Mouse (Mus musculus) hindlimb bud, embryonic 11.5 days (tissue): ENCODE measurements around the gene 1700001P01Rik.
"Not testable (repeated sequence)": the region's sequence is repeated elsewhere in the genome, so short reads cannot be mapped to it uniquely, and the experiment has no call there.

Experiments used
- DNase-seq: peaks from one replicate; pipeline ENCODE4 v3.0.0-alpha.2; 2012; ENCODE audit warnings: low read depth, low spot score; ENCODE audit errors: extremely low spot score

Gene 1700001P01Rik

DNA sequence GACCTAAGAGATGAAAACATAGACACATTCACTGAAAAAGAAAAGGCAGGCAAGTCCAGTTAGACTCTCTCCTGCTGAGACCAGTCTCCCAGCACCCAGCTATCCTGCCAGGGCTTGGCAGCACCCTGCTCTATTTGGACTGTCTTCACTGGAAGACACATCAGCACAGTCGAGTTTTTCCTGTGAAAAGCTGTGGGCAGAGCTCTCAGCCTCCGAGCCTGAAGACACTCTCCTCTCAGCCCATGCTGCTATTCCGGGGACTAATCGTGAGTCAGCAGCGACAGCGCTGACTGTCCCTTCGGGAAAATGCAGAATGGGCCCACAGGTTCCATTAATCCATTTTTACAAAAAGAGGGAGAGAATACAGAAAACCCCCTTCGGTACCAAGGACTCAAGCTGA, 22.4 kb downstream of the 1700001P01Rik start:
- DNase-seq, result no peak

DNA sequence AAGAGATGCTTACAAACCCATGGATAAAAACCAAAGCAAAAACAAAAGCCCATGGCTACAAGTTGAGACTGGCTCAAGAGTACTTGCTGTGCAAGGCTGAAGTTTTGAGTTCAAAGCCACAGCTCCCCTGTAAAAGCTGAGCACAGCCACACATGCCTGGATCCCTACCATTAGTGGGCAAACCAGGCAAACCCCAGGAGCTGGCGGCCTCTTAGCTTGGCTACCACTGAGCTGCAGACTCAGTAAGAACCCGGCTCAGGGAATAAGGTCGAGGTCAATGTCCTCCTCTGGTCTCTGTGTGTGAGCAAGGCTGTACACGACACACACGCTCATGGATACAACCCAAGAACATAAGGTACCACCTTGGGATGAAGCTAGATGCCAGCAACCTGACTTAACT, 27.2 kb downstream of the 1700001P01Rik start:
- no peak for DNase-seq

DNA sequence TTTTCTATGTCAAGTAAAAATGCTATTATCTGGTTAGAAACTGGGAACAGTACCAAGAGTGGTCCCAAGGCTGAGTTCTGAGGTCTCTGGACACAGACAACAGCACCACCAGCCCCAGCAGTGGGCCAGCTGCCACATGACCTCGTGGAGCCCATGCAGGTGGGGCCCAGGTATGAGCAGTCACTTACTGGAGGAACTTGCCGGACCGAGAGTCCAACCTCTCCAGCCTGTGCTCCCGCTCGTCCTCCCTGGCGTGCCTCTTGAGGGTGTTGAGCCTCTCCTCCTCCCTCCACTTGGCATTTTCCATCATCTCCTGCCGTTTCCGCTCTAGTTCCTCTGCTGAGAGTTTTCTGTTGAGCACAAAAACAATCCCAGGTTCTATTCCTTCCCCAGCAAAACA, 27.9 kb downstream of the 1700001P01Rik start:
- DNase-seq, result no peak

DNA sequence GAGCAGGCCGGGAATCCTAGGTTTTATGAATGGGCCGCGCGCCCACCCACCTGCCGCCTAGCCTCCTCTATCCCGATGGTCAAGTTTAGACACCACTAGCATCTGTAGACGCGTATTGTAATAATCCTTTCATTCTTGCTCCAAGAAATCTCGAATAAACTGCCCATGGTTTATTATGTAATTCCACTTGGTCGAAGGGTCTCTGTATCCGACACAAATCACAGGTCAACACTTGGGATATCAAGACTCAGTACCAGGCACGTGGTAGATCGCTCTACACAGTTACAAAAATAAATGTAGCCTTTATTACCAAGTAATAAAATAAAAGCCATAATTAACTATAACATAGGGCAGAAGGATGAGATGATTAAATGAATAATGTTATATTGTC, 30.4 kb downstream of the 1700001P01Rik start:
- no peak for DNase-seq

DNA sequence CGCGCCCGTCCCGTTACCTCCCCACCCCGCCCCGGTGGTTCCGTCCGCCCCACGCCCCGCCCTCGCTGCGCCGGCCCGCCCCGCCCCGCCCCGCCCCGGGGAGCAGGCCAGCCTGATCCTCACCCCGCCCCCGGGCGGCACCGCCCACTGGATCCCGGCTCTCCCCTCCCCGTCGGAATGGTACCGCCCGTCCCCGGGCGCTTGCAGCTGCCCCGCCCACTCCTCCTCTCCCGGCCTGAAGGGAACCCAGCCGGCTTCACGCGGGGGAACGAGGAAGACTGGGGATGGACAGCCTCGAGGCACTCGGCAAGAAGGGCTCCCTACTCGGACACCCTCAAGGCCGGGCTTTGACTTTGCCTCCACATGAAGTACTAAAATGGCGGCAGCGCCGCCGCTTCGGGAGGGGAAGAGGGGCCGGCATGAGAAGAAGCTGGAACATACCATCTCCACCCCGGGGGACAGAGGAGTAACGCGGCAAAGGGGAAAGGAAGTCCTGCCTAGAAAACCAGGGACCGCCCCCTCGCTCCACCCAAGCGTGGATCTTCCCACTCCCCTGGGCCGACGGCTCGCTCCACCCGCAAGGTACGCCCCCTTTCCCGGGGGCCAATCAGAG, 30.9 kb downstream of the 1700001P01Rik start:
- peak; percentile 95 for DNase-seq

DNA sequence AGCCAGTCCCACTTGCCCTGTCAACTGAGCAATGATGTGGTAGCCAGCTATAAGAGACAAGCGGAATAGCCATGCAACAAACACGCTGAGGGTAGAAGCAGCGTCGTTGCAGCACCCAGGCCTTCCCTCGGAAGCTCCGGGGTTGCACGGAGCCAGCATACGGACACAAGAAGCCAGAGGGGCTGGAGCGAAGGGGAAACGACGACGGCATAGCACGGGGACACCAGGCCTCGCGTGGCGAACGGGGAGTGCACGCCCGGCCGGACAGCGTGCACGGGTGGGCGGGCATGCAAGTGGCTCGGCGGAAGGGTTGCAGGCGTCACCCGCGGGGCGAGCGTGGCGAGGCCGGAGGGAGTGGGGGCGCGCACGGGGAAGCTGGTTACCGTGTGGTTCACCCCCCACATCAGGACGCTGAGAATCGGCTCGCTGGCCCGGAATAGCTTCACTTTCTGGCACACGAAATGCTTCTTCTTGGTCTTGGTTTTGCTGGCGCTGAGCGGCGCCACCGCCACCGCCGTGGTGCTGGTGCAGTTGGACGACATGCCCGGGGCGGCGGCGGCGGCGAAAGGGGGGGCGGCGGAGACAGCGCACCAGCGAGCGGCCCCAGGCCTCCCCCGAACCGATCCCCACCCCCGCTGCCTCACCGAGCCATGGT, 31.5 kb downstream of the 1700001P01Rik start, which contains the start of gene Pip4k2b:
Gene Pip4k2b (minus strand): TSS at position 642 of the 655 bp plus-strand sequence.
- no peak for DNase-seq

DNA sequence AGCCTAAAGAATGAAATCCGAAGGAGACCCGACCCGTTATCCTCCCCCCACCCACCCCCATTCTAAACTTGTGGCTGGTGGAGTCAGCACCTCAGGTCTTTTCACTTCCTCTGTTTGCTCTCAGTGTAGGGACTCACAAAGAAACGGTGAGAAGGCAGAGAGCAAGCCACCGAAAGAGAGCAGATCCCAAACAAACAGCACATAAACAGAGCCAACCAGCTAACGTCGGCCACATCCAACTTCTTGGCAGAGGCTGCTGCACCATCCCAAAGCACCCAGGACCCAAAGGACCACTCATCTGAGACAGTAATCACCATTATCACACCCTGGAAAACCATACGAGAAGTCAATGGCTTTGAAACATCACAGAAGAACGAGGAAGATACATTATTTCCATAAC, 32.3 kb downstream of the 1700001P01Rik start:
- DNase-seq, result no peak

DNA sequence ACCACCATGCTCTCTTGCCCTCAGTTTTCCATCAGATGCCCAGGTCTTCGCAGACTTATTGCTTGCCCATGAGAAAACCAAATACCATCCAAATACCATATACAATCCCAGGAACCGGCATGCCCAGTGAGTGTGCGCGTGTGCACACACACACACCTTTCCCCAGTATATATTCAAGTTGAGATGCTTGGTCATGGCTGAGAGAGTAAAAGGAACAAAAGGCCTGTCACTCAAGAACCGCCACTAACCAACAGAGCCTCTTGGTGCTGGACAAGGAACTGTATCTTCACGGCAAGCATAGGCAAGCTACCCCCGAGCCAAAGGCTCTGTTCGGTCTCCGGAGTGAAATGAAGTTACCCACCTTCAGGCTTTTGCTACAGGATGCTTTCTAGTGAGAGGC, 33.1 kb downstream of the 1700001P01Rik start:
- DNase-seq, result no peak

DNA sequence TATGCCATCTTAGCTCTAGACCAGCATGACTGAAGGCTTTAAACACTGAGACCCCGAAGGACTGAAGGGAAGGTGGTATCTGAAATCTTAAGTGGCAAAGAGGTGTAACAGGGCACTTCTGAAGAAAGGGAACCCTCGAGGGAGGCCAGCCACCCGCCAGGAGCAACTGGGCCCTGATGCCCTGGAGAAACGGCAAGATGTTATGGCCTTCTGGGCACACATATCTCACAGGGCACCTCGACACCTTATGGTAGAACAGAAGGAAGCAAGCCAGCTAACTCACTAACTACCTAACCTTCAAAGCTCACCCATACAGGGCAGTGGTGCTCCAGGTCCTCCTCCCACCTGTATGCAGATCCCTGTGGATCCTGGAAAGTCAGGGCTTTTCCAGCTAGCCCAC, 33.6 kb downstream of the 1700001P01Rik start:
- DNase-seq, result no peak

DNA sequence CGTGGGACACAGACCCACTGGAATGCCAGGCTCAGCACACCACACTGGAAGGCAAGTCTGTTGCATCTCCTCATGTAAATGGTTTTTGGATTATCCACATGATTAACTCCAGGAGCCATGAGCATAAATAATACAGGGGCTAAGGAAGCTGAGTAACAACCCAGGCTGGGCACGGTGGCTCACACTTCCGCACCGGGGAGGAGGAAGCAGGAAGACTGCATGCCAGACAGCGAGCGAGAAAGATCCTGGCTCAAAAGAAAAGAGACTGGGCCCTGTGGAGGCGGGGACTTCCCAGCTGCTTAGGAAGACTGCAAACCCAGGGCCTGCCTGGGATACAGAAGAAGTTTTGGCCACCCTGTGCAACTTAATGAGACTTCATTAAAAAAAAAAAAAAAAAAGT, 35.5 kb downstream of the 1700001P01Rik start:
- no peak for DNase-seq

DNA sequence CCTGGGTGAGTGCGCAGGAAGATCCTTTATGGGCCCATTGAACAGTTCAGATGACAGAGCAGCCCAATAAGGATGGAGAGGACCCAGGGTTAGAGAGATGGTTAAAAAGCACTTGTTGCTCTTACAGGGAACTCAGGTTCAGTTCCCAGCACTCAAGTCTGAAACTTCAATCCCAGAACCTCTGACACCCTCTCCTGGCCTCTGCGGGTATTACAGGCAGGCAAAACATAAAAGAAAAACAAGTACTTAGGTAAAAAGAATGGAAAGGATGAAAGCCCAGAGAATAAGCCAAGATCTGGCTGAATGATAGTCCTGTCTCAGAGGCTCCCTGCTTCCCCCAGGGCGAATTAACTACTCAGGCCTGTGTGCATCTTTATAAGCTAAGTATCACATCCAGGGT, 36.6 kb downstream of the 1700001P01Rik start:
- no peak for DNase-seq

DNA sequence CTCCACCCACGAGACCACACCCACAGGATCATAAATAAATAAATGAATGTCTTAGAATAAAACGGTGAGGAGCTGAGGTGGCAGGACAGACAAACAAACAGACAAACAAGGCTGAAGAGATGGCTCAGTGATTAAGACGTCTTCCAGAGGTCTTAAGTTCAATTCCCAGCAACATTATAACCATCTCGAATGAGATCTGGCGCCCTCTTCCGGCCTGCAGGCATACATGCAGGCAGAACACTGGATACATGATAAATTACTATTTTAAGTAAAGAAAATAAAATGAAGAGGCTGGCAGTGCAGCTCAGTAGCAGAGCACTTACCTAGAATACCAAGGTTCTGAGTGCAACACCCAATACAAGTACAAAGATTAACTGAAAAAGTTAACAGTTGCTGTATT, 37.0 kb downstream of the 1700001P01Rik start:
- no peak for DNase-seq

DNA sequence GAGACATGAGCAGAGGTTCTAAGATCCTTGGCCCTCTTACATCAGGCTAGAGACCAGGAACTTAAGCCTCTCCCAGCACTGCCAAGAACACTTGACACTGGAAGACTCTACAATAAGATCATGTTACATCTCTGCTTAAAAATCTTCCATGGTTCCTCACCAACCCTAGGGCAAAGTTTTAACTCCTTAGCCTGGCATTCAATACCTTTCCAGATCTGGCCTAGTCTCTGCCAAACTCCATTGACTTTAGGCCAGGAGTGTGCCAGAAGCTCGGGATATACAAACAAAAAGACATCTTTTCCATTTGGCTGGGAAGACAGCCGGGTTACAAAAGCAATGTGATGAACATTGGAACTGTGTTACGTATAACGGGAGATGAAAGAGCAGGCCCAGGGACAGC, 38.1 kb downstream of the 1700001P01Rik start:
- no peak for DNase-seq

DNA sequence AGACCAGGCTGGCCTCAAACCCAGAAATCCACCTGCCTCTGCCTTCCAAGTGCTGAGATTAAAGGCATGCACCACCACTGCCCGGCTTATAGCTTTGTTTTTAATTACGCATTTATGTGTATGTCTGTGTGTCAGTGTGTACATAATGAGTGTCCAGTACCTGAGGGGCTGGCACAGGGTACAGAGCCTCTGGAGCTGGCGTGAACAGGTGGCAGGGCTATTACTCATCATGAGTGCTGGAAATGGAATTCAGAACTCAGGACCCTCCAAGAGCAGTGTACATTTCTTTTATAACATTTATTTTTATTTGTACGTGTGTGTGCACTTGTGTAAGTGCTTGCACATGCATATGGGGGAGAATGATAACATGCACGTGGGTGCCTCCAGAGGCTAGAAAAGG, 39.1 kb downstream of the 1700001P01Rik start:
- DNase-seq, result no peak

DNA sequence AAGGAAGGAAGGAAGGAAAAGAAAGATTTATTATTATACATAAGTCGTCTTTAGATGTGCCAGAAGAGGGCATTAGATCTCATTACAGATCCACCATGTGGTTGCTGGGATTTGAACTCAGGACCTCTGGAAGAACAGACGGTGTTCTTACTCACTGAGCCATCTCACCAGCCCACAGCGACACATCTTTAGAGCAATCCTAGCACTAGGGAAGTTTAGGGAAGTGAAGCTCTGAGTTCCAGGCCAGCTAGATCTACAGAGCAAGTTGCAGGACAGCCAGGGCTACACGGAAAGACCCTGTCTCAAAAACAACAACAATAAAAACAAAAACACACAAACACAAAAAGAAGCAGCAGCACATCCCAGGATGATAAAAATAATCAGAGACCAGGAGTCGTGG, 40.9 kb downstream of the 1700001P01Rik start:
- DNase-seq, result not testable (repeated sequence)

DNA sequence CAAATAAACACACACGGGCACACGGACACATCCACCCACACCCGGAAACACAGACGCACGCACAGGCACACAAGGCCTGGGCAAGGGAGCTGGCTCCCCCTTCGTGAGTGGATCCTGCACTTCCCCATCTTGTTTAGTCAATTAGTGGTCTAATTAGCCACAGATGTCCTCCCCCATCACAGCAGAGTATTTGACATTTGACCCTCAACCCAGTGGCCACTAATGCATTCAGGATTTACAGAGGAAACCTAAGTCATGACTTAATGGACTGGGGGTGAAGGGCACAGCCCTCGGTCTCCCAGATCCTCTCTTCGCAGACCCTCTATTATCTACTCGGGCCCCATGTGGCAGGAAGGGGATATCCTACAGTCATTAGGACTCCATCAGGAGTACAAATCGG, 42.0 kb downstream of the 1700001P01Rik start:
- DNase-seq, result peak; percentile 81

DNA sequence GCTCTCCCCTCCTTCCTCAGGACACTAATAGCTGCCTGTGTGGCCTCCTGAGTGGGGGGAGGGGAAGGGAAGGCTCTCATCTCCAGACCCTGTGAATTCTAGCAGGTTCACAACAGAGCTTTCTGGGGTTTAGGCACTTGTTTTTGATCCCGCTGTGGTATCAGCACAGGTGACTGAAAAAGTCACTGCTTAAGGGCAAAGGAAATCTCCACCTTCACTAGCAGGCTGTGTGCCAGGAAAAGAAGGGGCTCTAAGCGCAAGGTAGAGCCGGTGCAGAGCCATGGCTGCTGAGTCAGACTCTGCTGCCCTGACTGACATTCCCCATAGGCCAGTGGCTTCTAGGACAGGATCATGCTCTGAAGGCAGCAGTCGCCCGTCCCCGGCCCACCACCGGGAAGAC, 47.0 kb downstream of the 1700001P01Rik start:
- no peak for DNase-seq

DNA sequence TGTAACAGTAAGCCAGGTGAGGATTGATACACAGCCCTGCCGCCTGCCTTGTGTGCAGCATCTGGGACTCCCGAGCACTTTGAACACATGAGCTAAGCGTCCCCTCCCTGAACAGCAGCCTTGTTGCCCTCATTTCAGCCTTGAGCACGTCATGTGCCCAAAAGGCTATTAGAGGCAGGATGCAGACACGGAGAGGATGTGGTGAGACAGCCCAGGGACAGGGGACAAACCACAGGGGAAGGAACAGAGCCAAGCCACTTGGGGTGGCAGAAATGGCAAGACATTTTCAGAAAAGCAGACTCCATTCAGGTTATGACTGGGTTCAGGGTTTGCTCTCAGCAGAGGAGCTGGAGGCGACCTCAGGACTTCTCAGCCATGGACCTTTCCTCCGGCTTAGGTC, 47.4 kb downstream of the 1700001P01Rik start:
- no peak for DNase-seq

DNA sequence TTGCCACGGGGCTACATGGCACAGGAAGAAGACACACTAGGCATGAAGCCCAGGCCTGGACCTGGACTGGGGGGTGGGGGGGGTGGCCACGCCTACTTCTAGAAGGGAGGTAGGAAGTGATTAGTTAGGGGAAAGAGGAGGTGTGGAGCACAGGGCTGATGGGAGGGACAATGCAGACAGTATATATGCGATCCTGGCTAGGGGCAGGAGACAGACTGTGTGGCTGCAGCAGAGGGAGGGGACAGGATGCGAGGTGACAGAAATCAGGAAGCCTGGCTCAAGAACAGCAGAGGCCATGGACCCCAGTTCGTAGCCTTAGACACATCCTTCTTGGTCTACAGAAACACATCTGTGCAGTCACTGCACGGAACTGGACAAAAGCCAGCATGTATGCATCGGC, 52.0 kb downstream of the 1700001P01Rik start:
- DNase-seq, result no peak
